Mouse (Mus musculus) C2C12 (cell line): ENCODE measurements around the gene Xylb. TPM values are rescaled to one million over a fixed set of nuclear protein-coding genes. Genes with fewer than 3 reads are reported as not detected.

Experiments
- H3K27me3 ChIP-seq: one replicate; pipeline ENCODE4 v1.6.1; 2011; ENCODE audit not compliant: control insufficient read depth, insufficient read depth, insufficient read length
- H3K36me3 ChIP-seq: one replicate; pipeline ENCODE4 v1.6.1; 2011; ENCODE audit not compliant: control insufficient read depth, insufficient read depth
- H3K4me3 ChIP-seq: one replicate; pipeline ENCODE4 v1.5.1; 2011; ENCODE audit warnings: mild to moderate bottlenecking, control low read depth; ENCODE audit not compliant: poor library complexity, insufficient read depth, severe bottlenecking
- H3K79me2 ChIP-seq: one replicate; pipeline ENCODE4 v1.6.1; 2011; ENCODE audit not compliant: control insufficient read depth, insufficient read depth
- H3K79me3 ChIP-seq: one replicate; pipeline ENCODE4 v1.6.1; 2011; ENCODE audit warnings: low read depth, control low read depth
- H3ac ChIP-seq: one replicate; pipeline ENCODE3; 2011; ENCODE audit warnings: low read depth; ENCODE audit not compliant: control insufficient read depth, insufficient read length
- CEBPB ChIP-seq: IDR thresholded peaks from one replicate; pipeline ENCODE4 v1.6.1; 2011; ENCODE audit warnings: low read depth, mild to moderate bottlenecking, control low read depth, moderate library complexity
- CTCF ChIP-seq: IDR thresholded peaks from one replicate; pipeline ENCODE4 v1.5.1; 2011; ENCODE audit not compliant: control insufficient read depth, insufficient read depth, insufficient read length
- FOSL1 ChIP-seq: IDR thresholded peaks from one replicate; pipeline ENCODE4 v1.8.0; 2011; ENCODE audit warnings: mild to moderate bottlenecking, low read length; ENCODE audit not compliant: poor library complexity, insufficient read depth, severe bottlenecking
- MAX ChIP-seq: IDR thresholded peaks from one replicate; pipeline ENCODE4 v1.6.1; 2011; ENCODE audit warnings: mild to moderate bottlenecking, control low read depth
- MYOD1 ChIP-seq: IDR thresholded peaks from one replicate; pipeline ENCODE4 v1.6.1; 2011; ENCODE audit warnings: low read depth; ENCODE audit not compliant: control insufficient read depth, insufficient read length
- MYOG ChIP-seq: IDR thresholded peaks from one replicate; pipeline ENCODE4 v1.6.1; 2011; ENCODE audit not compliant: control insufficient read depth, insufficient read length; ENCODE audit errors: extremely low read depth
- USF1 ChIP-seq: IDR thresholded peaks from one replicate; pipeline ENCODE4 v1.6.1; 2011; ENCODE audit warnings: low read depth, mild to moderate bottlenecking, control low read depth, moderate library complexity
- polyA plus RNA-seq: library from polyadenylated mRNA; unstranded; fragments of >200 nt; fragmentation: generic; extraction: Trizol; gene quantifications from one replicate; pipeline ENCODE4 v1.2.1, GENCODE M21; 2012; ENCODE audit warnings: missing spikeins

The Xylb gene
- polyA plus RNA-seq, 1 experiment: 3.1 TPM

DNA sequence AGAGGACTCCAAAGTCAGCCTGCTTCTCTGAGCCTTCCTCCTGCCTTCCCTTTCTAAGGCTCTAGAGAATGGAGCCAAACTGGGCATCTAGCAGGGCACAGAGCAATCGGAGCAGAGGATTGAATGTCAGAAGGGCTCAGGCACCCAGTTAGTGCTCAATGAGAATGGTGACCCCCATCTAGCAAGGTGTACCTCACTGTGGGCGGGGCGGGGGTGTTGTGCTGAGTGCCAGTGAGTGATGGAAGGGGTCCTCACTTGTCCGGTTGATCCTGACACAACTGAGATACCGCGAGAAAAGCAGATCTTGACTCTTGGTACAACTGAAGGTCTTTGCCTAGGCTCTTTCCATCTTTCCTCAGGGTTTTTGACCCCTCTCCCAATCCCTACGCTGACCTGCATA lies 18.1 kb upstream of the Xylb start:
- Histone ChIP-seq H3K27me3 (no peaks in the 10 kb centered on the region), H3K36me3 (peaks cover 9% of the 10 kb centered on the region), H3K79me3 (peaks cover 5% of the 10 kb centered on the region), H3K4me3 (peak overlapping the region; percentile 48), H3K79me2 (peaks cover 7% of the 10 kb centered on the region), H3ac (no peak overlapping the region)
- TF ChIP-seq CTCF (no peak), MYOD1 (no peak), USF1 (no peak), CEBPB (no peak), MYOG (no peak), FOSL1 (no peak), MAX (no peak)

DNA sequence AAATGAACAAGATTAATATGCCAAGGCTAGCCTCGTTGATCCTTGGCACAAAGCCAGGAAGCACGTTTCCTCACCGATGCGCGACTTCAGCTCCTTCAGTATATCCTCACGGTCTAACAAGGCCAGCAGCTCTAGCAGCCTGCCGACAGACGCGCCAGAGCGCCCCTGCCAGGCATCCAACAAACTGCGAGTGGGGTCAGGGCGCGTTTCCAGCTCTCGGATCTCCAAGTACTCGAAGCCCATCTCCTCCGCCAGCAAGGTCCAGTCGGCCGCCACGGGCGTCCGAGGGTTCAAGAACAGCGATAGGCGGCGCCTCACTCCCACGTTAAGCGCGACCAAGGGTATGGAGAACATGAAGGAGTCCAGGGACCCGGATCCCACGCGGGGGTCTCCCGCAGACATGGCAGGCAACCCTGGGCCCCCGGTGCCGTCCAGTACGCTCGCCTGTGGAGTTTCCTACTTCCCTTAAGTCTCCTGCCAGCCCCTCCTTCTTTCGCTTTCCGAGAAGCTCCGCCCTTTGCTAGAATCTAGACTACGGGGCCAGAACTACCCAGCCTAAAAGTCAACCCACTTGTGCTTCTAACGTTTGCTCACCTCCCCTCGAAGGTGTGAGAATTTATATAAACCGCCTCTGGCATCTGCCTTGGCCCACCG lies 17.5 kb upstream of the Xylb start, which contains the start of gene Acaa1a:
Gene Acaa1a, plus strand, starts transcription at position 119 of the 654 bp plus-strand sequence.
- Histone ChIP-seq H3K36me3 (peaks cover 9% of the 10 kb centered on the region), H3K4me3 (peak within 1 kb of the TSS; percentile 48), H3K79me2 (peaks cover 7% of the 10 kb centered on the region), H3K27me3 (no peaks in the 10 kb centered on the region), H3K79me3 (peaks cover 5% of the 10 kb centered on the region), H3ac (peak within 1 kb of the TSS; percentile 84)
- TF ChIP-seq CTCF: no peak
- no peak for TF ChIP-seq CEBPB
- TF ChIP-seq USF1: no peak
- TF ChIP-seq MAX: no peak
- TF ChIP-seq FOSL1: no peak
- no peak for TF ChIP-seq MYOD1
- no peak for TF ChIP-seq MYOG

DNA sequence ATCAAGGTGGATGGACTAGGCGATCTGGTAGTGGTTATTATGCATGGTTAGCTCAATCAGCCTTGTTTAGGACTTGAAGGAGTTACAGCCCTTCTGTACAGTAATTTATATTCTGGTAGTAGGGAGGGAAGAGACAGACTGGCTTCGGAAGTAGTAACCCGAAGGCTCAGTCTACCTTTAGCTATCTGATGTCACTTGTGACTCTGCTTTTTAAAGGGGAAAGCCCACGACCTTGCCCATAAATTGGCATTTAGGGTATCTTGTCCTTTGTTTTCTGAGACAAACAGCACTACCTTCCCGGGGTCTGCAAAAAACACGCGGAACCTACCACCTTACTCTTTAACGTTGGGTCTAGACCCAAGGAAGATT lies 17.0 kb upstream of the Xylb start:
- Histone ChIP-seq H3K79me2 (peaks cover 7% of the 10 kb centered on the region), H3K36me3 (peaks cover 9% of the 10 kb centered on the region), H3ac (peak overlapping the region; percentile 59), H3K4me3 (peak overlapping the region; percentile 48), H3K79me3 (peaks cover 5% of the 10 kb centered on the region), H3K27me3 (no peaks in the 10 kb centered on the region)
- TF ChIP-seq MYOD1 (no peak), CTCF (no peak), FOSL1 (no peak), MYOG (no peak)

DNA sequence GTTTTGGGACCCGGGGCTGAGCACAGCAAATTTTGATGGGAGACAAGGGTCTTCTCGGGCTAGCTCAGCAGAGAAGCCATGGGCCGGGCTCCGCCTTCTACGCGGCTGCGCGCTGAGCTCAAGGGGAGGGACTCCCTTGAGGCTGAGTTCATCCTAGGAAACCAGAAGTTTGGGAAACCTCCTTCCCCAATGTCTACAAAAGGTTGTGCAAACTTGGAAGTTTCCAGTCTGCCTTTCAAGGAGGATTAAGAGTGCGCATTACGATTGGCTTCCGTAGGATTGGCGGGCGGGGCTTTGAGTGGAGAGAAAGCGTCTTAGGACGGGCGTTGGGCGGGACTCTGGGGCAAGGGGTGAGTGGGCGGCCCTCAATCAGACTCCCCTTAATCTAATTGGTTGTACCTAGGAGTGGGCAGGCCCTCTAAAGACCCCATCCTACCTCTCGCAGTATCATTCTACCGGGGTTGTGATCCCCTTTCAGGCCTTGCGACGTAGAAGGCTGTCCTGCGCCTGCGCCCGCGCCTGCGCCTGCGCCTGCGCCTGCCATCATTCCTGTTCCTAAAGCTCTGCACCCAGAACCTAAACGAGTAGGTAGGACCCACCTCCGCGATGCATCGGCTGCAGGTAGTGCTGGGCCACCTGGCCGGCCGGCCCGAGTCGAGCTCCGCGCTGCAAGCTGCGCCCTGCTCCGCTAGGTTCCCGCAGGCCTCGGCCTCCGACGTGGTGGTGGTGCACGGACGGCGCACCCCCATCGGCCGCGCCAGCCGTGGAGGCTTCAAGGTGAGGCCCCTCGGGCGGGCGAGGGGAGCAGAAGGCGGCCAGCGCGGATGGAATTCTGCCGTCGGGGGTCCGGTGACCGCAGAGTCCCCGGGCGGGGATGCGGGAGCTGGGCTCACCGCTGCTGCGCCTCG lies 16.0 kb upstream of the Xylb start, which contains the start of gene Myd88:
Gene Myd88, minus strand, starts transcription at position 503 of the 908 bp plus-strand sequence.
- TF ChIP-seq MYOG (no peak), USF1 (no peak), FOSL1 (no peak), CEBPB (peak; percentile 91), CTCF (no peak), MYOD1 (no peak)
- Histone ChIP-seq H3K36me3 (peaks cover 9% of the 10 kb centered on the region), H3K27me3 (no peaks in the 10 kb centered on the region), H3K4me3 (peak within 1 kb of the TSS; percentile 45), H3K79me3 (peaks cover 5% of the 10 kb centered on the region), H3ac (peak within 1 kb of the TSS; percentile 73), H3K79me2 (peaks cover 7% of the 10 kb centered on the region)

DNA sequence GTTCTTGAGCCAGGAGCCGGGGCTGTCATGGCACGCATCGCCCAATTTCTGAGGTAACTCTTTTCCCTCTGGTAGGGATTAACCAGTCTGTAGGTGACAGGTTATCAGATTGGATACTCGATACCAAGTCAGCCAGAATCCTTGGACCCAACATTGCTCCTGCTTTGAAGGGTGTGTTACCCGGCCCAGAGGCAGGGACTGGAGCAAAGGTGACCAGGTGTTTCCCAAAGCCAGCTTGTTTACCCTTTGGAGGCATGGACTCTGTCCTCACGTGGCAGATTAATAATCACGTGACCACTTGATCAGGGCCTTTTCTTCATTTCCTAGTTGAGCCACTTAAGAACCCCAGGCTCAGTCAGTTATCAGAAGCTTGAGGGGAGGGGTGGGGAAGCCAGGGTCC lies 14.5 kb upstream of the Xylb start:
- TF ChIP-seq CEBPB: no peak
- TF ChIP-seq MYOG: no peak
- TF ChIP-seq USF1: no peak
- no peak for TF ChIP-seq MYOD1
- no peak for TF ChIP-seq MAX
- no peak for TF ChIP-seq FOSL1
- TF ChIP-seq CTCF: no peak
- Histone ChIP-seq H3K79me2 (peaks cover 7% of the 10 kb centered on the region), H3K27me3 (no peaks in the 10 kb centered on the region), H3K36me3 (peaks cover 9% of the 10 kb centered on the region), H3K4me3 (no peak overlapping the region), H3ac (no peak overlapping the region), H3K79me3 (peaks cover 5% of the 10 kb centered on the region)
